In the genomic region with DNA sequence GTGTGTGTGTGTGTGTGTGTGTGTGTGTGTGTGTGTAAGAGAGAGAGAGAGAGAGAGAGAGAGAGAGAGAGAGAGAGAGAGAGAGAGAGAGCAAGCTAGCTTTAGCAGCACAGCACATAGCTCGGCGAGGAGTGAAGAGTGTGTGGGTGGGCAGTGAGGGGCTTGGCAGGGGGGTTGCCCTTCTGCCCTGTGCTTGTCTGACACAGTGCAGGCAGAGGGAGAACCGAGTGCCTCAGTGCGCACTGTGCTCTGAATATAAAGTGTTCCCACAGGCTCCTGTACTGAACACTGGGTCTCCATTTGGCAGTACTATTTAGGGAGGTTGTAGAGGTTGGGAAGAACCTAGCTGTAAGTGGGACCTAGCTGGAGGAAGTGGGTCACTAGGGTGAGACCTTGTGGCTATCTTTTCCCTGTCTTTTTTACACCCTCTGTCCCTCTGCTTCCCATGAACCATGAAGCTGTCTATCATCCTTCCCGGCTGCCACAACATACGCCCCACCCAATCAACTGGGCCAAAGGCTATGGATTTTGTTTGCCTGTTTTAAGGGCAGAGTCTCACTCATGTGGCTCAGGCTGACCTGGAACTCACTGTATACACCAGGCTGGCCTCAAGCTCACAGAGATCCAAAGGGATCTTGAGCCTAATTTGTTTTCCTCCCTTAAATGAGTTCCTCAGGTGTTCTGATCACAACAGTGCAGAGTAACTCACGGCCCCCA, we compare ENCODE assay signal across 17 mouse cellular contexts. TPM values are rescaled to one million over a fixed set of nuclear protein-coding genes. Genes with fewer than 3 reads are reported as not detected.
DNase-seq lines count a peak whose midpoint lies in the region; ATAC-seq lines count a peak whose summit lies in the region.
"Had no signal": no experiment of that assay in that cellular context is flagged by ENCODE, and none has a peak within 500 bp of the region (broad histone marks: within the 10 kb centered on the region; RNA-seq: fewer than 3 reads in every experiment).

No protein-coding gene starts in this region.

- H3K9me3 ChIP-seq in hindbrain, embryonic 16.5 days (ENCODE audit: control insufficient read depth, low read length), result no peaks in the 10 kb centered on the region
- H3K9me3 ChIP-seq in hindbrain, embryonic 10.5 days, result no peaks in the 10 kb centered on the region
- H3K9me3 ChIP-seq in liver, embryonic 15.5 days (replicated peaks), result no peaks in the 10 kb centered on the region
- H3K9me3 ChIP-seq: embryonic facial prominence, embryonic 15.5 days; heart, embryonic 15.5 days had no signal

- H3K27ac ChIP-seq in hindbrain, embryonic 16.5 days (ENCODE audit: low read depth, low read length), result no peak overlapping the region
- no peak overlapping the region for H3K27ac ChIP-seq in hindbrain, embryonic 10.5 days
- no peak overlapping the region for H3K27ac ChIP-seq in liver, embryonic 15.5 days (replicated peaks)
- H3K27ac ChIP-seq: embryonic facial prominence, embryonic 15.5 days; gastrocnemius, adult 2 months; heart, embryonic 15.5 days had no signal

- no peak overlapping the region for H3K4me2 ChIP-seq in hindbrain, embryonic 16.5 days (ENCODE audit: low read length)
- H3K4me2 ChIP-seq in liver, embryonic 15.5 days, result no peak overlapping the region
- H3K4me2 ChIP-seq: embryonic facial prominence, embryonic 15.5 days; heart, embryonic 15.5 days had no signal

- H3K36me3 ChIP-seq in hindbrain, embryonic 16.5 days (ENCODE audit: control insufficient read depth, insufficient read depth, low read length), result no peaks in the 10 kb centered on the region
- H3K36me3 ChIP-seq in hindbrain, embryonic 10.5 days, result no peaks in the 10 kb centered on the region
- no peaks in the 10 kb centered on the region for H3K36me3 ChIP-seq in liver, embryonic 15.5 days (replicated peaks)
- H3K36me3 ChIP-seq: embryonic facial prominence, embryonic 15.5 days; heart, embryonic 15.5 days had no signal

- H3K4me3 ChIP-seq in hindbrain, embryonic 16.5 days (ENCODE audit: low read length), result no peak overlapping the region
- H3K4me3 ChIP-seq in hindbrain, embryonic 10.5 days, result no peak overlapping the region
- no peak overlapping the region for H3K4me3 ChIP-seq in liver, embryonic 15.5 days (replicated peaks)
- H3K4me3 ChIP-seq: embryonic facial prominence, embryonic 15.5 days; gastrocnemius, adult 2 months; heart, embryonic 15.5 days had no signal

- H3K4me1 ChIP-seq in hindbrain, embryonic 16.5 days (ENCODE audit: control insufficient read depth, insufficient read depth, low read depth, low read length), result peaks cover 12% of the 10 kb centered on the region
- H3K4me1 ChIP-seq in hindbrain, embryonic 10.5 days (replicated peaks), result peaks cover 71% of the 10 kb centered on the region
- H3K4me1 ChIP-seq in liver, embryonic 15.5 days (replicated peaks), result 0 out of 2 replicates have a peak, but pooled peaks cover 3% of the 10 kb centered on the region

- WGBS in hindbrain, embryonic 16.5 days, result 29% methylated on average over 7 of the region's 7 CpGs
- 38% methylated on average over 7 of the region's 7 CpGs for WGBS in hindbrain, embryonic 10.5 days
- WGBS in liver, embryonic 15.5 days (ENCODE audit: insufficient replicate concordance), result 45% methylated on average over 7 of the region's 7 CpGs

- no peak overlapping the region for H3K9ac ChIP-seq in hindbrain, embryonic 16.5 days (ENCODE audit: low read depth, low read length)
- H3K9ac ChIP-seq in liver, embryonic 15.5 days, result no peak overlapping the region
- H3K9ac ChIP-seq: embryonic facial prominence, embryonic 15.5 days; heart, embryonic 15.5 days had no signal

- DNase-seq in embryo, embryonic 10.5 days (ENCODE audit: low spot score), result peak; percentile 20
- no peak for DNase-seq in embryo, embryonic 10 days (ENCODE audit: low spot score)
- DNase-seq in hindbrain, embryonic 10.5 days (ENCODE audit: low spot score), result no peak
- peak; percentile 45 for DNase-seq in brain, adult 2 months (ENCODE audit: low read depth, low spot score)
- DNase-seq in right cerebral cortex, postnatal 4 days, result no peak
- no peak for DNase-seq in cerebellum, adult 9-10 months
- DNase-seq: adrenal gland, adult 2 months; cerebellum, adult 18-20 months; gastrocnemius, adult 2 months; kidney, adult 9 months; lung, adult 18-20 months; right cerebral cortex, postnatal 14 days; thymus, postnatal 36 days had no signal

- H3K27me3 ChIP-seq in hindbrain, embryonic 16.5 days (replicated peaks; ENCODE audit: control insufficient read depth, insufficient read depth, low read length), result no peaks in the 10 kb centered on the region
- peaks cover 14% of the 10 kb centered on the region; the same call in 1 of the 2 replicates for H3K27me3 ChIP-seq in hindbrain, embryonic 10.5 days (ENCODE audit: insufficient read depth, poor library complexity, severe bottlenecking)
- H3K27me3 ChIP-seq in liver, embryonic 15.5 days, result no peaks in the 10 kb centered on the region

- ATAC-seq in hindbrain, embryonic 16.5 days, result peak; percentile 37; the same call in 1 of the 2 replicates
- peak; percentile 58; the same call in 1 of the 2 replicates for ATAC-seq in liver, embryonic 15.5 days (ENCODE audit: insufficient read depth)

RNA-seq across cellular contexts. Expression of gene Kcnj11, which starts 29.1 kb away (rescaled TPM):
- 3.5 and 3.7 TPM in 2 replicates for polyA plus RNA-seq in hindbrain, embryonic 16.5 days (2015; fragmentation: Nextera tagmentation; extraction: Ambion mirVana)
- polyA plus RNA-seq in hindbrain, embryonic 10.5 days (2016; fragmentation: Nextera tagmentation; extraction: Ambion mirVana), result 0.22 and 0.48 TPM in 2 replicates
- polyA plus RNA-seq in liver, embryonic 15.5 days (2015; fragmentation: Nextera tagmentation; extraction: Ambion mirVana), result 0.08 TPM in 2 replicates

RNA-seq across cellular contexts. Expression of gene Abcc8, which starts 50.2 kb away (rescaled TPM):
- 12.0 and 13.6 TPM in 2 replicates for polyA plus RNA-seq in hindbrain, embryonic 16.5 days (2015; fragmentation: Nextera tagmentation; extraction: Ambion mirVana)
- 1.2 and 1.8 TPM in 2 replicates for polyA plus RNA-seq in hindbrain, embryonic 10.5 days (2016; fragmentation: Nextera tagmentation; extraction: Ambion mirVana)
- 0.13 and 0.31 TPM in 2 replicates for polyA plus RNA-seq in liver, embryonic 15.5 days (2015; fragmentation: Nextera tagmentation; extraction: Ambion mirVana)

Comparison
In these comparisons a context has a peak if more than half of its experiments do, and no peak if none do; other contexts are left out.
1. DNase-seq: peak in embryo, embryonic 10.5 days (single experiment) and brain, adult 2 months (single experiment); none in embryo, embryonic 10 days (single experiment), hindbrain, embryonic 10.5 days (single experiment), right cerebral cortex, postnatal 4 days (single experiment) and cerebellum, adult 9-10 months (single experiment).